Mouse (Mus musculus) midbrain, embryonic 13.5 days (tissue): ENCODE data around the gene Plcg2. TPM values are rescaled to one million over a fixed set of nuclear protein-coding genes. Genes with fewer than 3 reads are reported as not detected.
A peak's percentile ranks its signal among the peaks of the same experiment; 100 is the strongest.

Source experiments
- ATAC-seq: fragments of 200-750 bp; cut with Nextera tagmentation; 2 replicates; pipeline ENCODE4 v1.8.0; 2017; ENCODE audit warnings: mild to moderate bottlenecking, moderate TSS enrichment, moderate library complexity
- H3K27ac ChIP-seq: fragments of 300-500 bp; sonication (generic); 2 replicates; pipeline ENCODE4 v1.5.1; 2015; ENCODE audit warnings: inconsistent platforms, mild to moderate bottlenecking, moderate library complexity
- H3K27me3 ChIP-seq: fragments of 300-500 bp; sonication (generic); 2 replicates; pipeline ENCODE4 v1.6.1; 2015; ENCODE audit warnings: mild to moderate bottlenecking, inconsistent platforms
- H3K36me3 ChIP-seq: fragments of 300-500 bp; sonication (generic); 2 replicates; pipeline ENCODE4 v1.6.1; 2015; ENCODE audit warnings: mild to moderate bottlenecking, inconsistent platforms
- H3K4me1 ChIP-seq: fragments of 300-500 bp; sonication (generic); replicated peaks from 2 replicates; pipeline ENCODE4 v1.6.1; 2015; ENCODE audit warnings: inconsistent platforms
- H3K4me2 ChIP-seq: fragments of 300-500 bp; sonication (generic); replicated peaks from 2 replicates; pipeline ENCODE4 v1.6.1; 2015; ENCODE audit warnings: moderate library complexity, mild to moderate bottlenecking, inconsistent platforms
- H3K4me3 ChIP-seq: fragments of 300-500 bp; sonication (generic); replicated peaks from 2 replicates; pipeline ENCODE4 v1.5.1; 2015; ENCODE audit warnings: mild to moderate bottlenecking, inconsistent platforms
- H3K9ac ChIP-seq: fragments of 300-500 bp; sonication (generic); replicated peaks from 2 replicates; pipeline ENCODE4 v1.6.1; 2015; ENCODE audit warnings: mild to moderate bottlenecking, inconsistent platforms
- H3K9me3 ChIP-seq: fragments of 300-500 bp; sonication (generic); 2 replicates; pipeline ENCODE4 v1.6.1; 2016; ENCODE audit warnings: mild to moderate bottlenecking, inconsistent platforms
- WGBS: fragments of 180-500 bp; shearing (Covaris S2); methylation state at CpG from one replicate; pipeline ENCODE4 v1.1.7; 2015; 5-methylcytosine and 5-hydroxymethylcytosine counted together
- polyA plus RNA-seq: library from polyadenylated mRNA; unstranded; fragments of >200 nt; fragmentation: Nextera tagmentation; extraction: Ambion mirVana; gene quantifications from 2 replicates; pipeline ENCODE4 v1.2.1, GENCODE M21; 2015

The Plcg2 gene
- polyA plus RNA-seq, 1 experiment from 2014 or later = 0.90 TPM

GRCm38 (mm10) chr8:117493543-117493942, 4.5 kb upstream of the Plcg2 start:
- no peak overlapping the region for H3K4me2 ChIP-seq
- no peak overlapping the region for H3K4me3 ChIP-seq
- peaks cover 13% of the 10 kb centered on the region for H3K4me1 ChIP-seq
- no peaks in the 10 kb centered on the region for H3K36me3 ChIP-seq
- no peak overlapping the region for H3K27ac ChIP-seq
- no peak for ATAC-seq
- no peaks in the 10 kb centered on the region for H3K9me3 ChIP-seq
- peaks cover 29% of the 10 kb centered on the region for H3K27me3 ChIP-seq
- WGBS = 9% methylated on average over 9 of the region's 9 CpGs
- no peak overlapping the region for H3K9ac ChIP-seq

- 76% methylated on average over 2 of the region's 2 CpGs for WGBS
- H3K9ac ChIP-seq = no peak overlapping the region
- H3K4me1 ChIP-seq = peaks cover 20% of the 10 kb centered on the region
- H3K4me3 ChIP-seq = no peak overlapping the region
- no peak overlapping the region for H3K4me2 ChIP-seq
- H3K9me3 ChIP-seq = no peaks in the 10 kb centered on the region
- no peak for ATAC-seq
- H3K36me3 ChIP-seq = no peaks in the 10 kb centered on the region
- peaks cover 39% of the 10 kb centered on the region for H3K27me3 ChIP-seq
- no peak overlapping the region for H3K27ac ChIP-seq
Observed at GRCm38 (mm10) chr8:117494874-117495273, 3.2 kb upstream of the Plcg2 start.

- peak overlapping the region; percentile 58 for H3K4me3 ChIP-seq
- peaks cover 43% of the 10 kb centered on the region for H3K27me3 ChIP-seq
- H3K36me3 ChIP-seq = no peaks in the 10 kb centered on the region
- H3K4me1 ChIP-seq = peaks cover 15% of the 10 kb centered on the region
- peak overlapping the region; percentile 99 for H3K4me2 ChIP-seq
- H3K9ac ChIP-seq = peak overlapping the region; percentile 63; the same call in 1 of the 2 replicates
- H3K9me3 ChIP-seq = no peaks in the 10 kb centered on the region
- WGBS = 11% methylated on average over 20 of the region's 20 CpGs
- H3K27ac ChIP-seq = no peak overlapping the region
- ATAC-seq = no peak
Observed at GRCm38 (mm10) chr8:117498915-117499540, 937 bp downstream of the Plcg2 start.

GRCm38 (mm10) chr8:117500232-117500823, 2.2 kb downstream of the Plcg2 start:
- Histone ChIP-seq H3K36me3 (no peaks in the 10 kb centered on the region), H3K9ac (no peak overlapping the region), H3K27ac (no peak overlapping the region), H3K9me3 (no peaks in the 10 kb centered on the region), H3K4me2 (no peak overlapping the region), H3K4me1 (peaks cover 15% of the 10 kb centered on the region), H3K4me3 (no peak overlapping the region), H3K27me3 (peaks cover 35% of the 10 kb centered on the region)
- ATAC-seq = no peak
- WGBS = 81% methylated on average over 5 of the region's 5 CpGs

- Histone ChIP-seq H3K9me3 (no peaks in the 10 kb centered on the region), H3K27me3 (peaks cover 35% of the 10 kb centered on the region), H3K4me1 (peaks cover 15% of the 10 kb centered on the region), H3K9ac (no peak overlapping the region), H3K36me3 (no peaks in the 10 kb centered on the region), H3K27ac (no peak overlapping the region), H3K4me3 (no peak overlapping the region), H3K4me2 (no peak overlapping the region)
- WGBS = 86% methylated on average over 6 of the region's 6 CpGs
- no peak for ATAC-seq
Observed at GRCm38 (mm10) chr8:117501323-117501722, 3.2 kb downstream of the Plcg2 start.

- Histone ChIP-seq H3K9ac (no peak overlapping the region), H3K27me3 (peaks cover 14% of the 10 kb centered on the region), H3K4me1 (peaks cover 7% of the 10 kb centered on the region), H3K27ac (no peak overlapping the region), H3K4me3 (no peak overlapping the region), H3K36me3 (no peaks in the 10 kb centered on the region), H3K4me2 (no peak overlapping the region), H3K9me3 (no peaks in the 10 kb centered on the region)
- WGBS = 56% methylated on average over 13 of the region's 13 CpGs
- no peak for ATAC-seq
Observed at GRCm38 (mm10) chr8:117503405-117504069, 5.4 kb downstream of the Plcg2 start.

- Histone ChIP-seq H3K36me3 (no peaks in the 10 kb centered on the region), H3K27ac (no peak overlapping the region), H3K9ac (no peak overlapping the region), H3K4me1 (no peaks in the 10 kb centered on the region; the same call in 1 of the 2 replicates), H3K27me3 (no peaks in the 10 kb centered on the region), H3K4me3 (no peak overlapping the region), H3K9me3 (peaks cover 3% of the 10 kb centered on the region; the same call in 1 of the 2 replicates), H3K4me2 (no peak overlapping the region)
- ATAC-seq = no peak
- 88% methylated on average over 8 of the region's 8 CpGs for WGBS
Observed at GRCm38 (mm10) chr8:117507703-117508102, 9.6 kb downstream of the Plcg2 start.

- H3K9me3 ChIP-seq = no peaks in the 10 kb centered on the region
Observed at GRCm38 (mm10) chr8:117516876-117517565, 18.9 kb downstream of the Plcg2 start.

GRCm38 (mm10) chr8:117517861-117518260, 19.8 kb downstream of the Plcg2 start:
- H3K4me1 ChIP-seq = no peaks in the 10 kb centered on the region
- no peak overlapping the region for H3K4me2 ChIP-seq
- ATAC-seq = no peak
- H3K27me3 ChIP-seq = no peaks in the 10 kb centered on the region
- H3K9ac ChIP-seq = no peak overlapping the region
- no peaks in the 10 kb centered on the region for H3K36me3 ChIP-seq
- WGBS = 78% methylated on average over 9 of the region's 9 CpGs
- H3K27ac ChIP-seq = no peak overlapping the region
- no peak overlapping the region for H3K4me3 ChIP-seq
- no peaks in the 10 kb centered on the region for H3K9me3 ChIP-seq

More at GRCm38 (mm10) chr8:117516876-117517565, 18.9 kb downstream of the Plcg2 start:
- Histone ChIP-seq H3K9ac (no peak overlapping the region), H3K36me3 (no peaks in the 10 kb centered on the region), H3K4me2 (no peak overlapping the region), H3K27me3 (no peaks in the 10 kb centered on the region), H3K27ac (no peak overlapping the region), H3K4me3 (no peak overlapping the region), H3K4me1 (no peaks in the 10 kb centered on the region)
- ATAC-seq = no peak
- WGBS = 71% methylated on average over 14 of the region's 14 CpGs

GRCm38 (mm10) chr8:117518873-117519272, 20.8 kb downstream of the Plcg2 start:
- Histone ChIP-seq H3K27ac (no peak overlapping the region), H3K4me3 (no peak overlapping the region), H3K9me3 (no peaks in the 10 kb centered on the region), H3K36me3 (no peaks in the 10 kb centered on the region), H3K9ac (no peak overlapping the region), H3K27me3 (no peaks in the 10 kb centered on the region), H3K4me1 (no peaks in the 10 kb centered on the region), H3K4me2 (no peak overlapping the region)
- ATAC-seq = no peak
- WGBS = 85% methylated on average over 4 of the region's 4 CpGs

GRCm38 (mm10) chr8:117526185-117526584, 28.1 kb downstream of the Plcg2 start:
- Histone ChIP-seq H3K27me3 (no peaks in the 10 kb centered on the region), H3K27ac (no peak overlapping the region), H3K9ac (no peak overlapping the region), H3K9me3 (no peaks in the 10 kb centered on the region), H3K4me3 (no peak overlapping the region), H3K36me3 (no peaks in the 10 kb centered on the region), H3K4me1 (no peaks in the 10 kb centered on the region; the same call in 1 of the 2 replicates), H3K4me2 (no peak overlapping the region)
- 44% methylated on average over 2 of the region's 2 CpGs for WGBS
- ATAC-seq = no peak

GRCm38 (mm10) chr8:117527983-117528382, 29.9 kb downstream of the Plcg2 start:
- H3K4me1 ChIP-seq = no peaks in the 10 kb centered on the region; the same call in 1 of the 2 replicates
- no peak overlapping the region for H3K27ac ChIP-seq
- WGBS = 68% methylated on average over 5 of the region's 5 CpGs
- no peak overlapping the region for H3K9ac ChIP-seq
- ATAC-seq = no peak
- no peaks in the 10 kb centered on the region for H3K9me3 ChIP-seq
- H3K36me3 ChIP-seq = no peaks in the 10 kb centered on the region
- no peak overlapping the region for H3K4me3 ChIP-seq
- H3K4me2 ChIP-seq = no peak overlapping the region
- H3K27me3 ChIP-seq = no peaks in the 10 kb centered on the region
